Mouse (Mus musculus): ENCODE measurements around the gene Rapgef3.

The Rapgef3 gene

DNA sequence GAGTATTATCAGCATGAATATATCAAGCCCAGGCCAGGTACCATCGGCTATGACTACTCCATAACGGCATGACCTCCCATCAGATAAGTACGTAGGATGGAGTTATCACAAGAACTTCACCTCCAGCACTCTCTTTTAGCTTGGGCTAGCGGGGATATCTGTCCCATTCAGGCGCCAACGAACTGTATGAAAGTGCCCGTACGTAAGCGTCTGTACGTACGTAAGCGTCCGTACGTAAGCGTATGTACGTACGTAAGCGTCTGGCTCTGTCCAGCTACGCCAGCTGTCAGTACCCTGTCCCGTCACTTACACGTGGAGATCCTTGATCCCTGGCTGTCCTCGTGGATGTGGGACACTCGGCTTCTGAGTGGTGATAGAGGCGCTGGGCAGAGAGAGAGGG is 21.0 kb downstream of the Rapgef3 start:
- 96% methylated on average over 24 of the region's 24 CpGs for WGBS

DNA sequence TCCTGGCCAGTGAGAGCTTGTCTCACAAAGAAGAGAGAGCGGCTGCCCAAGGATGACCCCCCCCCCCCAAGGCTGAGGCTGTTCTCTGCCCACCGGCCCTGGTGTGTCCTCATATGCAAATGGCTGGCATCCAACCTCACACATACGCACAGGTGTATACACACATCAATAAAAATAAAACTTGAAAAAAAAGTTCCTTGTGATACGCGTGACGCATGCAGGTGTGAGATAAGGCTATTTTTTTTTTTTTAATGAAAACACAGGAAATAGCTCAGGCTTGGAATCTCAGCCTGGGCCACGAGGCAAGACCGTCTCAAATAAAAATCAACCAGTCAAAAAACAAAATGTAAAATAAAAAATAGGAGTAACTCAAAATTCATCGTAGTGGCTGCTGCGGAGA is 21.5 kb downstream of the Rapgef3 start:
- 79% methylated on average over 10 of the region's 10 CpGs for WGBS

DNA sequence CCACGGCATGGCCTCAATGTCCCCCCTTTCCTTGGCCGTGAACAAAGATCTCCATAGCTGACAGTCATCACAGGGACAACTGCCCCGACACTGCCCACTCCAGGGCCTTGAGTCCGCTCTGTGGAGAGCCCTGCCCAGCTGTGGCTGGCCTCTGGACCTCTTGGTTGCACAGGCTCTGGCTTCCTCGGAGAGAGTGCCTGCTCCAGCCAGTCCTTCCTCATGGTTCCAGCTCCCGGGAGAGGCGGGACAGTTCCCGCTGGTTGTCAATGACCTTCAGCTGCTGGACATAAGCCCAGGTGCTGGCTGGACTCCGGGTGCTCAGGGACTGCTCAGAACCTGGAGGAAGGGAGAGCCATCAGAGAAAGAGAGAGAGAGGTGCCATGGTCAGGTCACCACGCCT is 22.4 kb downstream of the Rapgef3 start:
- 60% methylated on average over 10 of the region's 10 CpGs for WGBS

DNA sequence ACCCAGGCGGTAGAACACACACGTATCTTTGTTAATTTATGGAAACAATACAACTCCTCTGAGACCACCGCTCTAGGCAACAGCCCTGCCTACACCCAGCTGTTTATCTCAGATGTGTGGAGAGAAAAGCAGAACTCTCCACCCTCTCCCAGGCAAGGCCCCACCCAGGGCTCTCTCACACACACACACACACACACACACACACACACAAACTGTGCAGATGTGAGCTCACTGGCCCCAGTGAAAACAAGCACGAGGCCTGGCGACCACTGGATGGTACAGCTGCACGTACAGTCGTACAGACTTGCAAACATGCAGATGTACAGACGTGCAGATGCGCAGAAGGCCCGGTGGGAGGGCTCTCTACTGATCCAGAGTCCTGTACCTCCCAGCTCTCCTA is 22.8 kb downstream of the Rapgef3 start:
- WGBS = 70% methylated on average over 10 of the region's 10 CpGs

DNA sequence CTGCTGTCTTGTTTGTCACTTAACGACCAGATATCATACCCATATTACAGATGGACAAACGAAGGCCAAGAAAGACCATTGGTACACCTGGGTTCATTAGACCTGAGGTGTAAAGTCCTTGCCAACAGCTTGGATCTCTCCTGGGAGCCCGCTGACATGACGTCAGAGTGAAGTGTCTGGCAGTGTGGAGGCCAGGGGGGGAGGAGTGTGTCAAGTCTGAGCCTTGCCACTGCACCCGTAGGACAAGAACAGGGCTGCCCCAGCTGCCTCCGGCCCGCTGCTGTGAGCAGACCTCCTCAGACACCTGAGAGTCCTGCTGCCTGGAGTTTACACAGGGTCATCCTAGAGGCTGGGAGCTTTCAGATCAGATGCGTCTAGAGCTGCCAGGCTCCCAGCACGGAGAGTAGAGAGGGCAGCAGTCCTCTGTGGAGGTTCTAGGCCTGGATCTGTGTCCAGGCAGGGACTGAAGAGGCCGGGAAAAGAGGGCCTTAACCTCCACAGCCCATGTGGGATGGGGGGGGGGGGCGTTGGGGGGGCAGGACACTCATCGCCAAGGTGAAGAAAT is 23.7 kb downstream of the Rapgef3 start:
- 86% methylated on average over 11 of the region's 12 CpGs for WGBS

- WGBS = 91% methylated on average over 5 of the region's 5 CpGs
Observed at GRCm38 (mm10) chr15:97743210-97743609, 24.6 kb downstream of the Rapgef3 start.

- 76% methylated on average over 4 of the region's 4 CpGs for WGBS
Observed at GRCm38 (mm10) chr15:97742600-97742999, 25.2 kb downstream of the Rapgef3 start.

GRCm38 (mm10) chr15:97742074-97742473 is 25.7 kb downstream of the Rapgef3 start:
- 62% methylated on average over 7 of the region's 7 CpGs for WGBS

- WGBS = 80% methylated on average over 12 of the region's 12 CpGs
Observed at GRCm38 (mm10) chr15:97741662-97742061, 26.1 kb downstream of the Rapgef3 start.

DNA sequence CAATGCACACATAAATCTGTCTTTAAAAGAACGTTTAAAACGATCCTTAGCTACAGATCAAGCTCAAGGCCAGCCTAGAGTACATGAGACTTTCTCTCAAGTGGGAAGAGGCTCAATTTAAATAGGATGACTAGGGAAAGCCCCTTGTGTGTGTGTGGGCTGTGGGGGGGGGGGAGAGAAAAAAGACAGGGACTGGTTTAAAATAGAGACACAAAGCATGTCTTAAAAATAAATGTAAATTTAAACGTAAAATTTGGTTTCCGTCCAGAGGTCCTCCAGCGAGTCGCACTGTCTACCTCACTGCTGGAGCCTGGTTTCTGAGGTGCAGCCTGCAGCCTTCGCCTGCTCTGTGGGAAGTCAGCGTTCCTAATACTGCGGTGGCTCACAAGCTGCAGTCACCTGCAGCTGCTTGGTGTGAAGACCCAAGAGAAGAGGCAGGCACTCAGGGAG is 27.5 kb downstream of the Rapgef3 start:
- WGBS = 73% methylated on average over 9 of the region's 9 CpGs

DNA sequence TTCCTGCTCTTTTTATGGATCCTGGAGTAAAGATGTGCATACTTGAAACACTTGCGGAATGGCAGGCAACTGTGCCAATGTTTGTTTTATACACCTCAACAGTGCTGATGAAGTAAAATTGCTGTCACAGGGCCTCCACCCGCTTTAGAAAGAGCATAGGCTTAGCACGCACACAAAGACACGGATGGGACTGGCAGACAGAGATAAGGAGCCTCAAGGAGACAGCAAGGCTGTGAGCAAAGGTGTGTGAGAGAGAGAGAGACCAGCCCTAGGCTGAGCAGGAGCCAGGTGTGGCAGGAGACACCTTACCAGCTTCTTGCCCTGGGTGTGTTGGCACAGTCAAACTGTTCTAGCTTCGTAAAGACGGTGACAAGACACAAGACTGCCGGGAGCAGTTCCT is 28.8 kb downstream of the Rapgef3 start:
- 94% methylated on average over 7 of the region's 7 CpGs for WGBS

GRCm38 (mm10) chr15:97731988-97732387 is 35.8 kb downstream of the Rapgef3 start:
- 92% methylated on average over 11 of the region's 11 CpGs for WGBS

DNA sequence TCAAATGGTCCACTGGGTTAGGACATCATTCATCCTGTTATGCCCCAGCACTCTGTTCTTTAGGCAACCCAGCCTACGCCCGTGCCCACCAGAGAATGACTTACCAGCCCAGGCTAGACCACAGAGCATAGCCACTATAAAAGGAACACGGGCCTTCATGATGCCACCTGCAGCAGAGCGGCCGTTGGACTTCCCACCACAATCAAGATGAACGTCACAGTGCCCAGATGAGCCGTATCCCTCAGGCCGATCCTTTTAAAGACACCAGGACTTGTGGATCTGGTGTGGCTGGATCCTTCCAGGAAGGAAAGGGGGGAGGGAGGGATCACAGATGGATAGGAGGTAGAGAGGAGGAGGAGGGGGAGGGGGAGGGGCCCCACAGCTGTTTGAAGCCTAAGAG is 36.7 kb downstream of the Rapgef3 start, which contains the start of gene Endou:
Endou (minus strand) TSS at position 229 of the 400 bp plus-strand sequence.
- 92% methylated on average over 8 of the region's 8 CpGs for WGBS

DNA sequence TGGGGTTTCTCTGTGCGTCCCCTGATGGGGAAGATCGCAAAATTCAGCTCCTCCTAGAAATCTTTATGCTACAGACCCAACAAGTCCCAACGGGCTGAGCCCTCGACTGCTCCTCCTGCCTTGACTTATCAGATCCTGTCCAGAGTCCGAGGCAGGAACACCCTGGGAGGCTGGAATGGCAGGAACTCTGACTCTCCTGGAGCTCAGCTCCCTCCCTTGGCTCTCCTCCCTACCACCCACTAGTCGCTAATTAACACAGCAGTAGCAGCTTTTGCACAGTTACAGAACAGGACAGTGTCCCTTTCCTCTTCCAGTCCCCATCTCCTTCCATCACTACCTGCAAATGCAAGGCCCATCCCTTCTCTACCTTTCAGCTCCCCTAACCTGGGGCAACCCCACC is 37.4 kb downstream of the Rapgef3 start:
- WGBS = 76% methylated on average over 6 of the region's 6 CpGs

DNA sequence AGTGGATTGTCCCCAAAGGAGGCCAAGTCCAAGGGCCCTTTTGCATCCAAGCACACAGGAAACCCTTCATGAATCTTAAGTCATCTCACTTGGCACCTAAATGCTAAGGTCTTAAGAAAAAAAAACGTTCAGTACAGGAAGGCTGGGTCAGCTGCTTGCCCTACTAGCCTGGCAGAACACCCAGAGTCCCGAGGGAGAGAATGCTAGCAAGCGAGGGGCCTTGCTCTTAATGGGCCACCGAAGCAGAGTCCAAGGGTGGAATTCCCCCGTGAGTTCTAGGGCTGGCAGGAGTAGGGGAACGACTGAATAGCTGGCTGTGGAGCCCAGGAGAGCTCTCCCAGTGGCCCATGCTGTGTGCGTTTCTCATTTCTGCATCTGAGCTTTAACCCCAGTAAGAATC is 39.0 kb downstream of the Rapgef3 start:
- 61% methylated on average over 7 of the region's 7 CpGs for WGBS

DNA sequence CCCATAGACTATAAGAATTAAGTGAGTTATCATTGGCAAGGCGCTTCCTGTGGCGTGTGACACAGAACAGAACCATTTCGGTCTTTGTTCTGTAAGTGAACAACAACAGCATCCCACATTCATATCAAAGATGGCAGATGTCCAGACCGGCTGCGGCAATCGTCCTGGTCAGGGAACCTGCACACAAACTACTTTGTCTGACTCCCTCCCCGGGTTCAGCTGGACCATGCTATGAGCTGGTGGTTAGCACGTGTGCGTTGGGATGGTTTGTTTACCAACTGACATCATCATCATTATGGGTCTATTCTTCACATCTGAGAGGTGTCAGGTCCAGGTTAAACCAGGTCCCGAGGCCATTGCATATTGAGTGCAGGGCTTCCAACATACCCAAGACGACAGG is 39.4 kb downstream of the Rapgef3 start:
- 78% methylated on average over 11 of the region's 11 CpGs for WGBS

- 91% methylated on average over 5 of the region's 5 CpGs for WGBS
Observed at GRCm38 (mm10) chr15:97727520-97727919, 40.3 kb downstream of the Rapgef3 start.

DNA sequence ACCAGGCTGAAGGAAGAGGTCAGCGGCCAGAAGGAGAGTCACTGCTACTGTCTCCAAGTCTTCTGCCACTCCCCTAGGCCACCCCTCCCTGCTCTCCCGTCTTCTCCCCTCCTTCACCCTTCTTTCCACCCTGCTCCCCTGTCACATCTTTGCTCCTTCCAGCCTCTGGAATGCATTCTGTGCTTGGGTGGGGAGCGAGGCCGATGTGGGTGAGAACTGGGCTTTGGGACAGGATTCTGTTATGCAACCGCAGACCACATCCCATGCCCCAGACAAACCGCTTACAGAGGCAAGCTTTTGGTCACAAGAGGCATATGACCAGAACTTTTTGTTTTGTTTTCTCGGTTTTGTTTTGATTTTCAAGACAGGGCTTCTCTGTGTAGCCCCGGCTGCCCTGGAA is 40.7 kb downstream of the Rapgef3 start:
- 71% methylated on average over 8 of the region's 8 CpGs for WGBS

DNA sequence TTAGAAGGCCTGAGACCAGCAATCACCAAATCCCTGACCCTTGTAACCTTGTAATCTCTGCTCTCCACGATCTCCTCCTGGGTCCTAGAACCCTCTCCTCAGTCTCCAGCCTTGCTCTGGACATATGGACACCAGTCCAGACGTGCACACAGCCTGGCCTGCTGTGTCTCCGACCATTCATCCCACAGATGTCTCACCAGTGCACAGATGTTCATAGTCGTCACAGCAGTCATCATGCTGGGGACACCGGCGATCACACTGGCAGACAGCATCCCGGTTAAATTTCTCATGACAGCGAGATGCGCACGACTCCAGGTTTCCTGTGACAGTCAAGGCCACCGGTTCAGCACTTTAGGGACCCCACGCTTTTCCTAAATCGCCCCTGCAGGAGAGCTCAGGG is 41.5 kb downstream of the Rapgef3 start:
- WGBS = 89% methylated on average over 13 of the region's 13 CpGs

- WGBS = 77% methylated on average over 6 of the region's 6 CpGs
Observed at GRCm38 (mm10) chr15:97725198-97725785, 42.5 kb downstream of the Rapgef3 start.

- WGBS = 74% methylated on average over 17 of the region's 17 CpGs
Observed at GRCm38 (mm10) chr15:97724346-97725197, 43.2 kb downstream of the Rapgef3 start.

GRCm38 (mm10) chr15:97723536-97724345 is 44.0 kb downstream of the Rapgef3 start:
- 62% methylated on average over 6 of the region's 6 CpGs for WGBS
